Mouse (Mus musculus) E14TG2a.4 (cell line): ENCODE data around the gene Lrrfip1.

Experiments
- CTCF ChIP-seq: conservative IDR thresholded peaks from 2 replicates; pipeline ENCODE4 v1.5.1; 2014; ENCODE audit warnings: low read length
- NANOG ChIP-seq: IDR thresholded peaks from 2 replicates; pipeline ENCODE4 v1.6.1; 2014; ENCODE audit warnings: borderline replicate concordance, low read length, mixed read lengths
- POU5F1 ChIP-seq: IDR thresholded peaks from 2 replicates; pipeline ENCODE4 v1.6.1; 2014; ENCODE audit warnings: low read length, borderline replicate concordance

- TF ChIP-seq CTCF (no peak), NANOG (no peak), POU5F1 (no peak)
Observed at GRCm38 (mm10) chr1:91107548-91107947, 109.0 kb downstream of the Lrrfip1 start.
